Mouse (Mus musculus) cerebellum, postnatal 36 days (tissue): ENCODE measurements around the gene Dnal4.
"Not testable (repeated sequence)": the region's sequence is repeated elsewhere in the genome, so short reads cannot be mapped to it uniquely, and the experiment has no call there.

Experiments
- DNase-seq, 2 experiments: peaks; one replicate each; pipeline ENCODE4 v3.0.0; 2021 to 2022; ENCODE audit warnings: mixed read lengths in 2 of 2

The Dnal4 gene

GRCm38 (mm10) chr15:79777749-79778148, at the start of gene Dnal4:
Gene Dnal4 (minus strand): TSS chr15:79777849.
- DNase-seq, result no peak

DNA sequence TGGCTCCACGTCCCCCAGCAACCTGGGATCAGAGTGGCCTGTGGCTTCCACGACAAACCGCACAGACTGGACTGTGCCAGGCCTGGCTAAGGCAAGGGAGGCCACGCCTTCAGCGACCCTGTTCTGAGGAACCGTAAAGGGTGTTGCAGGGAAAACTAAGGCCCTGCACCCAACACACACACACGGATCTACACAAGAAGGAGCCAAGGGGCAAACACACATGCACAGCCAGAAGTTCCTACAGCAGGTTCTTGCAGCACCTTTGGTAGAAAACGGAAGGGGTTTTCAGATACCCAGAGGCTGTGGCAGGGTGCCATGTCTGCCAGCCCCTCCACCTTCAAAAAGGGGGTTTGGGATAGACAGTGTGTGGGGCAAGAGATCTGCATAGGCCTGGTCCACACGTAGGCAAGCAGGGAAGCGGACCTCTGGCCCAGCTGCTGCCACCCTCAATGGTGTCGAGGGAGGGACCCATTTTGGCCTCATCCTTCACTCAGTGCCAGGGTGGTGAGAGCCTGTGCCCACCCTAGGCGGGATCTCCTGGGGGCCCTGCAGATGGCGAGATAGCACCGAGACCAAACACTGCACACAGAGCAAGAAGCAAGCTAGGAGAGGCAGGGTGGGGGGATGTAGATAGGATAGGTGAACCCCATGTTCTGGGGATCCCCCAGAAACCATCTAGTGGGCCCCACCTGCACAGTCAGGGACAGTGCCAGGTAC, 49.6 kb upstream of the Dnal4 start:
- DNase-seq, result peak in 1 of 2 experiments; percentile 34

DNA sequence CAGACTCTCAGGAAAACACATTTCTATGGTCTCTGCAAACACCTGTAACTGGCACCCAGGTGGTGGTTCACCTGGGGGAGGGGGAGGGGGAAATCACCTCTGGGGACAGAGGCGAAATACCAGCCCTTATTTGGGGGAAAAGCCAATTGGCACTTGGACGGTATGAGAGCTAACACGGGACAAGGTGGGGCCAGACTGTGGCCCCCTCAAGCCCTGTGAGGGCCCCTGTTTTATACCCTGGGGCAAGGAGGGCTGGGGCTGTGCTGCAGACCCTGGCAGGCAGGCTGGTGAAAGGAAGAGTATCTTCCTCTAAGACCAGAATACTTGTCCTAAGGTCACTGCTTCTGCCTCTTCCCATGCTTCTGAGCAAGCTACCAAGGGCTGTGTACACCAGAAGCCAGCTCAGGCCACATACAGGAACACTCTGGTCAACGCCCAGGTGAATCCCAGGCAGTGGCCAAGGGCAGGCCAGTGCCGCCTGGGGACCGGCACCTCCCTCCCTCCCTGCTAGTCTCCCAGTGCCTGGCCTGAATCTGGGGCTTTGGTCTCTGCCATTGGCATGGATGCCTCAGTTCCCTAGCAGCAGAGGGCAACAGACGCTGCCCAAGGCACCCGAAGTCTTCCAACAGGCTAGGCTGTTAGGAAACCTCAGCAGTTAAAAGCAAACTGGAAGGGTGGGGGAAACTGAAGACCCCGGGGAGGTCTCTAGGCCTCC, 48.7 kb upstream of the Dnal4 start:
- peak in 1 of 2 experiments; percentile 34 for DNase-seq

DNA sequence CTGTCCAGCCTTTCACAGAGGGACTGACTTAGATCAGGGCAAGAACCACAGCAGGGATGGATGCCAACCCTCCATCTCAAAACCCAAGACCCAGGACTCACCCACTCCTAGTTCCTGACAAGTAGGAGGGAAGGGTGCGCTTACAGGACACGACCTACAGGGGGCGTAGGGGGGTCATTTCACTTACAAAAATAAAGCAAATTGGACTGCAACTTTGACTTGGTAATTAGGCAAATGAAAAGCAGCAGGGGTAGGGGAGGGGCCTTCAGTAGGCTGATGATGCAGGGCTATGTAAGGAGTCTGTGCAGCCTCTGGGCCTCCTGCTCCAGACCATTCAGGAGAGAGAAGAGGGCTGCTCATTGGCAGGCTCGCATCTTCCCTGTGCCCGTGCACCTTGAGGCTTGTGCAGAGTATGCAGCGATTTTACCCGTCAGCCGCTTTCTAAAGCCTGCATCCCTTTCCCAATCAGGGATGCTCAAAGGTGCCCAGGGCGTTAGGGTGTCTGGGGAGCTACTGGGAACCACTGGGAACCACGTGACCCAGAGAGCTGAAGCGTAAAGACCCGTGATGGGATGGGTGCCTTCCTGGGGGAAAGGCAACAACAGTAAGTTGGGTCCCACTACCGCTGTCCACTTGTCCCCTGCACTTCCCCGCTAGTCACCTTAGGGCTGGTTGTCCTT, 47.6 kb upstream of the Dnal4 start:
- peak in 1 of 2 experiments; percentile 38 for DNase-seq

DNA sequence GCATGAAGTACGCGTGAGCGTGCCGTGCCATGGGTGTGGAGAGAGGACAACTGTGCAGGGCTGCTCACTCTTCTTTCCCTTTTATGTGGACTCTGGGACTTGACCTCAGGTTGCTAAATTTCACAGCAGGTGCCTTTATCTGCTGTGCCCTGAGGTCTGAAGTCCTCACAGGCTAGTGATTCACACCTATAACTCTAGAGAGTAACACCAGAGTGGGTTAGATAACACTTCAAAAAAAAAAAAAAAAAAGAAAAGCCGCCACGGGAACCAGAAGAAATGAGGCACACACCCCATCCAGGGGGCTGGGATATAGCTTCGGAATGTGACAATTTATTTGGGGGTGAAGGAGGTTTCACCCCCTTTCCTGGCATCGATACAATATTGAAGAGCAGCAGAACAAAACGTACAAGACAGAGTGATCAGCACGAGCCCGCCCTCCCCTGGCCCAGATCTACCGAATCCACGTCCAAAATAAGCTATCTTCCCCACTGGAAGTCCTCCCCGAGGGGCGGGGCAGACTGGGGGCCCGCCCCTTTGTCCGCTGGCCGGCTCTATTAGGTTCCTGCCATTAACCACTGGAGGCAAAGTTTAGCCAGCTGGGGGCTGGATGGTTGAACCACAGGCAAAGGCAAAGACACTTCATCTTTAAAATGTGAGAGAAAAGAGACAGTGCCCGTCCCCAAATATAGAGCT, 46.1 kb upstream of the Dnal4 start:
- peak in 1 of 2 experiments; percentile 24 for DNase-seq

DNA sequence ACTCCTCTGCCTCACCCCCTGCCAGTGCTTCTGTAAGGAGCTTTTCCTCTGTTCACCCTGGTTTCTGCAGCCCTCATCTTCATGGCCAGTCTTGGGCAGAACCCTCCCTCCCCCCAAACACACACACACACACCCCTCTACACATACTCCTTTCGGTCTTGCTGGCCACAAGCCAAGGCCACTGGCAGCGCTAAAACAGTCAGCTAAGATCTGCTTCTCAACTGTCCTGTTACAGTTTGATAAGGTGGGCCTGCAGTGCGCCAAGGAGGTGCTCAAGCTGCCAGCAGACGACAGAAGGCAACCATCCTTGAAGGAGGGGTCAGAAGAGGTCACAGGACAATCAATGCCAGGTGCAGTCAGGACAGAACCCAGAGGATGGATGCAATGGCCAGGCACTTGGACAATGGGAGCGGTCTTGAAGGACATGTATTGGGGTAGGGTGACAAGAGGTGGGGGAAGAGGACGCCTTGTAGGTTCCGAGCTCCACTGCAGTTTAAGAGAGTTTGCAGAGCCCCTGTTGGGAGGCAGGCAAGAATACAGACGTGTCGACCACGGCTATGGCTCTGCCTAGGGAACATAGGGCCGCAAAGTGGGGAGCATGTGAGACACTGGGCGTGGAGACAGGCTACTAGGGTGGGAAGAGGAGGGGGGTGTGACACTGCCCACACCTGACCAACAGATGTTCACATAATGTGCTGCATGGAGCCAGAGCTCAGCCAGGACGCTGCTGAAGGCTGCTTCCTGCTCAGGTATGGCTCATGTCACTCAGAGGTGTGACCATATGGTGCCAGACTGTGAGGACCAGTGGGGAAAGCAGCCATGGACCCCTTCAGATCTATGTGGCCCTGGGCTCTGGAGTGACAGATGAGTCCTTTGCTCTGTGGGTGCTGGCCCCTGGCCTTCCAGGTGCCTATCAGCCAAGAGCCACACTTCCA, 44.9 kb upstream of the Dnal4 start:
- DNase-seq, result peak in 1 of 2 experiments; percentile 31

GRCm38 (mm10) chr15:79818325-79818724, 40.7 kb upstream of the Dnal4 start:
- DNase-seq, result peak in 1 of 2 experiments; percentile 32

DNA sequence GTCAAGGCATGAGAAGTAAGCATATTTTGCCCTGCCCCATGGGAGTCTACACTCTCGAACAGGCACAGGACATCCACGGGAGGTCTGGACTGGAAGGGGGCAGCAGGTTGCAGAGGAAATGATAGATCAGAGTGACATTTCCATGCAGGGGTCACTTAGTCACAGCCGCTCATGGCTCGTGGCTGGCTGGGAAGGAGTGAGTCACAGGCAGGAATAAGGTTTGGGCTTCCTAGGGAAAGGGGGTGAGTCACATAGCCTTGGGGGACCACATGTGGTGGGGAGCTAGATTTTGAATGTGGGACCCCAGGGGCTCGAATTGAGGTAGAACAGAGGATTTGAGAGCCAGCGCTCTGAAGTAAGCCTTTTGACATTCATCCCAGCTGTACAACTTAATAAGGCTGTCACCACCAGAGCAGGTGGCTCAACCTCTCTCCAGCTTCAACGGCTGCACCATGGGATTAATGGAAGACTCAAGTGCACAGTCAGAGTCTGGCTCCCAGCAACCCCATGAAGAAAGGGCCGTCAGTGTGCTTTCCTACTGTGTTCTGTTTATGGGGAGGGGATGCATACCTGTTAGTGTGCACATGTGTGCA, 36.1 kb upstream of the Dnal4 start:
- peak in 1 of 2 experiments; percentile 17 for DNase-seq

- DNase-seq, result not testable (repeated sequence)
These were observed 35.2 kb upstream of the Dnal4 start for GRCm38 (mm10) chr15:79812840-79813239.

DNA sequence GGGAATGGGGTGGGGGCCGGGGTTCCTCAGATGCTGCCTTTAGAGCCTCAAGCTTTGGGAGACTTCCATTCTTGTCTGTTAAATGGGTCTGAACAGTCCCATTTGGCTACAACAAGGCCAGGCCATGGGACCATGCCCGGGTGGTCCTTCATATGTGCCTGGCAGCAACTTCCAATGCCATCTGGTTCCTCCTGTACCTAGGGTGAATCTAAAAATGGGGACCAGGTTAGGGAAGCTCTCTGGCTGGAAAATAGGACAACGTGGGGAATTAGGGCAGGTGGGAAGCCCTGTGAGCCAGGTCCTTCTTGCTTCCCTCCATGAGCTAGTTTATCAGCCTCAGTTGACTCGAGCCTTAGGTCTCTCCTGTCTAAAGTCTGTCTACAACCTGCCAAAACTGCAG, 33.3 kb upstream of the Dnal4 start:
- DNase-seq, result peak; percentile 56 to 57

- peak; percentile 77 to 85 for DNase-seq
These were observed 32.4 kb upstream of the Dnal4 start for GRCm38 (mm10) chr15:79810061-79810460.

DNA sequence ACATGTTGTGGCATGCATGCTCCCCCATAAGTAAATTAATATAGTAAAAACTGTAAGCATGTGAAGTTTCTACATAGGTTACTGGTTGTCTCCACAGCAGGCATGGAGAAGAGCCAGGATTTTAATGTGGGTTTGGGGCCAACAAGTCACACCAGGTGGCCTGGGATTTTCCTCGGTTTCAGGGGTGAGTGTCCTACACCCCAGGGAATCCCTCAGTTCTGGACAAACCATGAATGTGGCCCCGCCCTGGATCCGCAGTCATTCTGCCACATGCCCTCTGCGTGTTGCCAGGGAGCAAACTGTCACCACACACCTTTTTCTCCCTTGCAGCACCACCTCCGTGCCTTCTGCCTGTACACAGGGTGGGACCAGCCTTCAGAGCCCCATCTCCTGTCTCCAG, 31.0 kb upstream of the Dnal4 start:
- DNase-seq, result peak in 1 of 2 experiments; percentile 65

DNA sequence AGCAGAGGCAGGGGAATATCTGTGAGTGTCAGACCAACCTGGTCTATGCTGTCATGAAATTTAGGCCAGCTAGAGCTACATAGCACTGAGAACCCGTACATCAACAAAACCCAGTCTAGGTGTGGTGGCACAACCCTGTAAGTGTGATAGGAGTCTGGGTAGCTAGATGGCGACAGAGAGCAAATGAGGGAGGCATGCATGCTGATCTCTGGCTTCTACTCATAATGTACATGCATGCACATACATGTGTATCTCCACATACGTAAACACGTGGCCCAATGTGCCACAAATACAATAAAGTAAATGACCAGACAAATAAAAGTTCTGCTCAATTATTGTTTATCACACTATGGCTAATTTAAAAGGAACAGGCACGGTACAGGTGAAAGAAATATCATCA, 30.5 kb upstream of the Dnal4 start:
- peak; percentile 76 to 80 for DNase-seq

DNA sequence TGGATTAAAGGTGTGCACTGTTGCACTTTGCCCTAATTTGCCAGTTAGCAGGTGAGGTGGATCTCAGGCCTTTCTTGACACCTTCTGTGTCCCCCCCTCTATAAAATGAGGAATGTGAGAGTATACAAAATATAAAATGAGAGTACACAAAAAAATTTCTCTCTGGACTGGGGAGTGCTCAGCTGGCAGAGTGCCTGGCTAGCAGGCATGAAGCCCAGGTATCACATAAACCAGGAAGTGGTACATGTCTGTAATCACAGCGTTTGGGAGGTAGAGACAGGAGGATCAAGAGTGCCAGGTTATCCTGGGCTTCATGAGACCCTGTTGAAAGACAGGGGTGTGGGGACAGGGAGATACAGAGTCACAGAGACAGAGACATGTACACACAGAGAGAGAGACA, 29.4 kb upstream of the Dnal4 start:
- DNase-seq, result no peak

GRCm38 (mm10) chr15:79805246-79805645, 27.6 kb upstream of the Dnal4 start:
- DNase-seq, result no peak

- peak; percentile 73 to 77 for DNase-seq
These were observed 26.9 kb upstream of the Dnal4 start, which contains the start of gene Nptxr for GRCm38 (mm10) chr15:79804352-79805071. Gene Nptxr (minus strand): TSS chr15:79804766.

DNA sequence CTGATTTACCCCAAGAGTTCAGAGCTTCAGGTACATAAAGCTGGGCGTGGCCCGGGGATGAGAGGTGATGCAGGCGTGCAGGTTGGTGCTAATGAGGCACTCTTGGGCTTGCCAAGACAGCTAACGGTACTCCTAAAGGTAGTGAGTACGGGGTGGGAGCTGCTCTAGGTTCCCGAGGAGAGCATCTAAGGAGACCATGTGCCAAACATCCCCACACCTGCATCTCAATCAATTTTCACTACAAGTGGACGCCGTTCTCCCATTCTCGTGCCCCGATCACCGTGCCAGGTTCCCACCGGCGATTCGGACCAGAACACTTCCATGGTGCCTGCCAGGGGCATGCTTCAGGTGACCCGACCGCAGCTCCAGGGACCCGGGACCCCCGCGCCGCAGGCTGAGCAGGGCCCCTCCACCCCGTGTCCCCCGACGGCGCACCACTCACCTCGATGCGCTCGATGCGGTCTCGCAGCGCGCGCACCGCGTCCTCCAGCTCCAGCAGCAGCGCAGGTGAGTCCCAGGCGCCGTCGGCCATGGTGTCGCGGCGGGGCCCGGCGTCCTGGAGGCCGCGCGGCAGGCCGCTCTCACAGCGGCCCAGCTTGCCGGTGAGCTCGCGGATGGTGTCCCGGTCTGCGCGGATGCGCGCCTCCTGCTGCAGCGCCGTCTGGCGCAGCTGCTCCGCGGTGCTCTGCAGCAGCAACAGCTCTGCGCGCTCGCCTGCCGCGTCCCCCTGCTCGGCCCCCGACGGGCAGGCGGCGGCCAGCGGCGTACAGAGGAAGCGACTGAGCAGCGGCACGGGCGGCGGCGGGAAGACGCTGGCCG, 26.1 kb upstream of the Dnal4 start:
- DNase-seq, result peak in 1 of 2 experiments; percentile 45

- DNase-seq, result peak; percentile 75 to 79
These were observed 24.7 kb upstream of the Dnal4 start for GRCm38 (mm10) chr15:79802304-79802703.

DNA sequence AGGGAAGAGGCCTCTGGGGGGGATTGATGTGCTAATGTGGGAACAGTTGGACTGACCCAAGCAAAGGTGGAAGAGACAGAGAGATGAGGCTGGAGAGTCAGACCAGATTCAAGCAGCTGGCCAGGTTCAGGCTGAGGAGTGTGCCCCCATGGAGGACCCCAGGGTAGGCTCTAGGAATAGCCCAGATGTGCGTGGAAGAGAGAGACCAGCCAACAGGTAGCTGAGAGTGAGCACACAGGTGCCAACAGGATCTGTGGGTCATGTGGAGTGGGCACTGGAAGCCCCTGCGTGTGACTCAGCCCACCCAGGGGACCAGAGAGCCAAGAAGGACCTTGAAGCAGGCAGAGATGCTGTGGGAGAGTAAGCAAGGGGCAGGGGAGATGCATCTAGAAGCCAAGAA, 24.0 kb upstream of the Dnal4 start:
- no peak for DNase-seq

GRCm38 (mm10) chr15:79800701-79801100, 23.1 kb upstream of the Dnal4 start:
- peak in 1 of 2 experiments; percentile 44 for DNase-seq
